Mouse (Mus musculus): ENCODE data around the gene Zfp93.
"Not testable (repeated sequence)": the region's sequence is repeated elsewhere in the genome, so short reads cannot be mapped to it uniquely, and the experiment has no call there.

Zfp93 gene

GRCm38 (mm10) chr7:24270288-24270672 lies at the start of gene Zfp93:
Gene Zfp93, plus strand, starts transcription at chr7:24270420.
- DNase-seq (ENCODE audit: low read depth, low spot score): no peak

GRCm38 (mm10) chr7:24237040-24237791 lies 33.0 kb upstream of the Zfp93 start, which contains the start of gene Zfp109:
Gene Zfp109, minus strand, starts transcription at chr7:24237560.
- peak; percentile 38 for DNase-seq (ENCODE audit: low read depth, low spot score)

- no peak for DNase-seq (ENCODE audit: low read depth, low spot score)
These were observed 16.2 kb upstream of the Zfp93 start for GRCm38 (mm10) chr7:24253779-24254615.

GRCm38 (mm10) chr7:24254633-24255474 lies 15.4 kb upstream of the Zfp93 start, which contains the start of gene Zfp108:
Gene Zfp108, plus strand, starts transcription at chr7:24254794.
- DNase-seq (ENCODE audit: low read depth, low spot score): no peak

- no peak for DNase-seq (ENCODE audit: low read depth, low spot score)
These were observed 10.8 kb upstream of the Zfp93 start for GRCm38 (mm10) chr7:24259306-24259999.

GRCm38 (mm10) chr7:24260000-24260312 lies 10.3 kb upstream of the Zfp93 start:
- DNase-seq (ENCODE audit: low read depth, low spot score): no peak

GRCm38 (mm10) chr7:24268176-24269155 lies 1.8 kb upstream of the Zfp93 start:
- no peak for DNase-seq (ENCODE audit: low read depth, low spot score)

- DNase-seq (ENCODE audit: low read depth, low spot score): no peak
These were observed 964 bp upstream of the Zfp93 start for GRCm38 (mm10) chr7:24269256-24269655.

- DNase-seq (ENCODE audit: low read depth, low spot score): no peak
These were observed 443 bp upstream of the Zfp93 start for GRCm38 (mm10) chr7:24269667-24270287.

GRCm38 (mm10) chr7:24271191-24271590 lies 971 bp downstream of the Zfp93 start:
- DNase-seq (ENCODE audit: low read depth, low spot score): no peak

GRCm38 (mm10) chr7:24274456-24274855 lies 4.2 kb downstream of the Zfp93 start:
- DNase-seq (ENCODE audit: low read depth, low spot score): no peak

- DNase-seq (ENCODE audit: low read depth, low spot score): not testable (repeated sequence)
These were observed 8.6 kb downstream of the Zfp93 start for GRCm38 (mm10) chr7:24278771-24279170.

- no peak for DNase-seq (ENCODE audit: low read depth, low spot score)
These were observed 10.0 kb downstream of the Zfp93 start for GRCm38 (mm10) chr7:24280031-24280857.

- DNase-seq (ENCODE audit: low read depth, low spot score): no peak
These were observed 10.6 kb downstream of the Zfp93 start for GRCm38 (mm10) chr7:24280858-24281145.

- no peak for DNase-seq (ENCODE audit: low read depth, low spot score)
These were observed 15.9 kb downstream of the Zfp93 start for GRCm38 (mm10) chr7:24286090-24286489.

GRCm38 (mm10) chr7:24286916-24287315 lies 16.7 kb downstream of the Zfp93 start:
- DNase-seq (ENCODE audit: low read depth, low spot score): no peak

GRCm38 (mm10) chr7:24287670-24288069 lies 17.4 kb downstream of the Zfp93 start:
- no peak for DNase-seq (ENCODE audit: low read depth, low spot score)

- DNase-seq (ENCODE audit: low read depth, low spot score): no peak
These were observed 18.3 kb downstream of the Zfp93 start for GRCm38 (mm10) chr7:24288512-24288911.

- DNase-seq (ENCODE audit: low read depth, low spot score): no peak
These were observed 20.0 kb downstream of the Zfp93 start for GRCm38 (mm10) chr7:24290106-24290693.
